Mouse (Mus musculus): ENCODE results near the gene Olfr1111.
"Not testable (repeated sequence)": the region's sequence is repeated elsewhere in the genome, so short reads cannot be mapped to it uniquely, and the experiment has no call there.

Olfr1111 gene

DNA sequence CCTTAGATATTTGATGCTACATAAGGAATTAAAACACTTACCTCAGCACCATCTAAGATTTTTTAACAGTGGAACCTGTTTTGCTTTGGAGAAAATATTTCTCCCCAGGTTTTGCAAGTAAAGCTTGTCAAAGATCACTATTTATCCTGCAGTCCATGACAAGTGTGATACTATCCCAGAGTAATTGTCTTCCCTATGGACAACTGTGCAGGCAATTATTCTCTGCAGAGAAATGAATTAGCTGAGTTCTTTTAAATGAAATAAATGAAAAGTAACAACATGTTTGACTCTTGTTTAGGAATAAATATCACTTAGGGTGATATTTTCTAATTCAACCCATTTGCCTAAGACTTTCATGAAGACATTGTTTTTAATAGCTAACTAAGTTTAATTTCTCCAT is at the start of gene Olfr1111:
Olfr1111 (minus strand) TSS at position 101 of the 400 bp plus-strand sequence.
- no peak for DNase-seq

DNA sequence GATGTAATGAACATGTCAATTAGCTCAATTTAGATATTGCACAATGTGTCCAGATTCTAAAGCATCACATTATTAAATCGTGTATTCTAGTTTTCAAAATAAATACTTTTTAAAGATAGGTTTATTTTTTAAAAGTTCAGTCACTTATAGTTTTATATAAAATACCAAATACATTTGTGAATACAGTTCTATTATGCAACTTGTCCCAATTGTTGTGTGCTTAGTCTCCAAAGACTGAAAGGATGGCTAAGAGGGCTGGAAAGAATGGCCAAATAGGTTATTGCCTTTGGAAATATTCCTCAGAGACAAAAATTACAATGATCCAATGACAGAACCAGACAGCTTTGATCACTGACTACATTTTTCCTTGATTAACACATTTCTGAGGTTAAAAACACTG is 35.1 kb upstream of the Olfr1111 start, which contains the start of gene Olfr1112:
Olfr1112 (plus strand) TSS at position 301 of the 400 bp plus-strand sequence.
- DNase-seq = no peak

DNA sequence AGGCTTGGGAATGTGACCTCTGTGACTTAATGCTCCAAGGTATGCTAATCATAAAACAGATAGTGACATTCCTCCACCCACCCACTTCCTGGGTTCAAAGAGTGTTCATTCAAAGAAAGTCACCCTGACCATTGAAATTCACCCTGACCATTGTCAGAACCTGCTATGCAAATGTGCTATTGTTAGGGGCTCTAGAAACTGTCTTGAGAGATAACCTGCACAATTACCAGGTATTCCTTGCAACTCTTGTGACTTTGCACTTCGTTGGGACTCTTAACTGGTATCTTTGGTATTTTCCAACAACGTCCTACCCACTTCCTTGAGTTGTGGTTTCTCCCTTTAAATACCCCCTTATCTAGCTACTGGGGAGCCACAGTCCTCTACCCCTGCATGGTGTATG is 15.3 kb upstream of the Olfr1111 start:
- not testable (repeated sequence) for DNase-seq

DNA sequence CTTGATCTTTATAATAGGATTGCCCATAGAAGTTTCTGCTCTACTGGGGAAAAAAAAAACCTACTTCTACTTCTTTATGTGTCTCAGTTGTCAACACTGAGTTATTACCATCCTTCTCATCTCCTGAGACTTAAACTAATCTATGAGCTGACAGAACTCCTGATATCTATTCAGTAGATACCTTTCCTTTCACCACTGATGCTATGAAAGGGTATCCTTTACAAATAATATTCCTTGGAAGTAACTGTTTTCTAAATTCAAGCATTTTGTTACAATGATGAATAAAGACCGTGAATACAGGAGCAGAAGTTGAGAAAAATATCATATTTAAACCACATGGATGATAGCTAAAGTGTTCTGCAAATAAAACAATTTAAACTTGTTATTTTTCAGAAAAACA is 12.2 kb downstream of the Olfr1111 start, which contains the start of gene Olfr1110:
Olfr1110 (minus strand) TSS at position 101 of the 400 bp plus-strand sequence.
- DNase-seq = no peak

DNA sequence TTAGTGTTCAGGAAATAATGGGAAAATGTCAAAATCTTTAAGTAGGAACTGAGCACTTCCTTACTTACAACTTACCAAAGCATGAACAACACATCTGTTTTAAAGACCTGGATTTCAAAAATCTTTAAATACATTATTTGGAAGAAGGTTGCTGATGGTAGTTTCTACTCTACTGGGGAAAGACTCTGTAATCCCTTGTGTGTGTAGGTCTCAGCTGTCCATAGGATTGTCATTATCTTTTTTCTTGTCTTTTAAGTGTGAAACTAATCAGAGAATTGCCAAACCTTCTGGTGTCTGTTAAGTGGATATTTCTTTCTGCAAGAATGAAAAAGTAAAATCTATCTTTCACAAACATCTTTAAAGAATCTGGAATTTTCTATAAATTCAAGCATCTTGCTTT is 38.0 kb downstream of the Olfr1111 start, which contains the start of gene Olfr259:
Olfr259 (minus strand) TSS at position 101 of the 400 bp plus-strand sequence.
- no peak for DNase-seq

Data from lung, postnatal 4 days (tissue).